Mouse (Mus musculus): ENCODE results near the gene Lrrfip1. TPM values are rescaled to one million over a fixed set of nuclear protein-coding genes. Genes with fewer than 3 reads are reported as not detected.

Lrrfip1 gene
- polyA plus RNA-seq (2012; rRNA removed), result 30.5 and 35.7 TPM in 2 replicates

DNA sequence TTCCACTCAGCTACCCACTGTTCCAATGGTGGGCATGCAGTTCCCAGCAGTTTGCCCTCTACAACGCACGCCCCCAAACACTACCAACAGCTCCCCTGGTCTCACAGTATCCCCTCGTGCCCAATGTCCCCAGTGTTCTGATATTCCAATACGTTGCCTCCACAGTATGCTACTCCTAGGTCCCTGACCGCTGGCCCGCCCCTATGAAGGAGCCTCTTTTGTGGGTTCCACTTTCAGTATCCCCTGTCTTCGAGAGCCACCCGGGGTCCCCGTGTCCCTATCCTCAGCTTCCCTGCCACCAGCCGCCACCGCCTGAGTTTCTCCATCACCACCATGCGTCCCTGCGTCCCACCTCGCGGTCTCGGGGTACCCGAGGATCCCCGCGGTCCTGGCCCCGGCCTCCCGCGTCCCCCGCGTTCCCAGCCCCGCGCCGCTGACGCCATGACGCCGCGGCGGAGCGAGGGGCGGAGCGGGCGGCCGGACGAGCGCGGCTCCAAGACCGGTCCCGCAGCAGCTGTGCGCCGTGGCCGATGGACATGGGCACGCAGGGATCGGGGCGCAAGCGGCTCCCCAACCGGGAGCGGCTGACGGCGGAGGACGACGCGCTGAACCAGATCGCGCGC lies at the start of gene Lrrfip1:
Gene Lrrfip1, plus strand, starts transcription at position 470 of the 623 bp plus-strand sequence.

GRCm38 (mm10) chr1:90952808-90953207 lies 45.7 kb upstream of the Lrrfip1 start, which contains the start of gene Prlh:
TSS of gene Prlh (plus strand) at chr1:90953108.

DNA sequence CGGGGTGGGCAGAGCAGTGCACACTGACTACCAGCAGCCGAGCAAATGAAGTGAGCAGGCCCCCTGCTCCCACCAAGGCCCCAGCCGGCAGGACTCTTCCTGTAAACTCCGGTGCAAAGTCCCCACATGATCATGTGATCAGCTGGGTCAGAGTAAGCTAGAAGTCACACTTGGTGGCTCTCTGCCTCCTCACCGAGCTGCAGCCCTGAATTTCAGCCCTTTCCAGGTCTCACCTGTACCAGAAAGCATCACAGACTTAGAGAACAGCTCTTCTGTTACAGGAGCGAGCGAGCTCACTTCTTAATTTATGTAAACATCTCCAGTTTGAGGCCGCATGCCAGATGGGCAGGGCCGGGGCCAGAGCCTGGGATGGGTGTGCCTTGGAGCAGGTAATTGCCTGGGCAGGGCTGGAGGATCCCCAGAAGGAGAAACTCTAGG lies 29.2 kb upstream of the Lrrfip1 start, which contains the start of gene Rab17:
Gene Rab17, minus strand, starts transcription at position 315 of the 438 bp plus-strand sequence.

DNA sequence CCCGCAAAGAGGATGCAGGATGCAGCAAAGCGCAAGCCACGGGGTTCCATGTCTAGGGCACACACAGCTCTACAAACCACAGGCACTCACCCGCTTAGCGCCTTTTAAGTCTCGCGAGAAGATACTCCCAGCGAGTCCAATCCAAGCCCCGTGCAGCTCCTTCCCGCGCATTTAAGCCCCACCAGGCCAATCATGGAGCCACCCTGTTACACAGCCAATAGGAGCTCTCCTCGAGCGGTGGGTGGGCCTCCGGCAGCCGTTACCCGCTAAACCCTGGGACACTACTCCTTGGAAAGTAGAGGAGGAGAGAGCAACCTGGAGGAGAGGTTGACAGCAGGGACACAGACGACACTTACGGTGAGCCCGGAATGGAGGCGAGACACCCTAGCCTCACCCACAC lies 146.3 kb downstream of the Lrrfip1 start, which contains the start of gene Rbm44:
Gene Rbm44, plus strand, starts transcription at position 277 of the 400 bp plus-strand sequence.

Other genes with a start within 250 kb of the Lrrfip1 start
- 21.0 and 72.6 TPM in 2 replicates for gene Col6a3, start 154.8 kb upstream of the Lrrfip1 start, polyA plus RNA-seq (2012; rRNA removed)
- 0.15 and 0.69 TPM in 2 replicates for gene Mlph, start 83.7 kb upstream of the Lrrfip1 start, polyA plus RNA-seq (2012; rRNA removed)
- gene Prlh, start 45.6 kb upstream of the Lrrfip1 start, polyA plus RNA-seq (2012; rRNA removed), result not detected in 2 replicates
- 0.11 and 0.26 TPM in 2 replicates for gene Rab17, start 29.1 kb upstream of the Lrrfip1 start, polyA plus RNA-seq (2012; rRNA removed)
- 0.19 and 0.23 TPM in 2 replicates for gene Rbm44, start 146.4 kb downstream of the Lrrfip1 start, polyA plus RNA-seq (2012; rRNA removed)
- 2.2 and 2.7 TPM in 2 replicates for gene Ramp1, start 181.1 kb downstream of the Lrrfip1 start, polyA plus RNA-seq (2012; rRNA removed)